Mouse (Mus musculus): ENCODE data around the gene Atp4b. TPM values are rescaled to one million over a fixed set of nuclear protein-coding genes. Genes with fewer than 3 reads are reported as not detected.

Atp4b gene
- not detected in 2 replicates for polyA plus RNA-seq (2016; fragmentation: Nextera tagmentation; extraction: Ambion mirVana)

DNA sequence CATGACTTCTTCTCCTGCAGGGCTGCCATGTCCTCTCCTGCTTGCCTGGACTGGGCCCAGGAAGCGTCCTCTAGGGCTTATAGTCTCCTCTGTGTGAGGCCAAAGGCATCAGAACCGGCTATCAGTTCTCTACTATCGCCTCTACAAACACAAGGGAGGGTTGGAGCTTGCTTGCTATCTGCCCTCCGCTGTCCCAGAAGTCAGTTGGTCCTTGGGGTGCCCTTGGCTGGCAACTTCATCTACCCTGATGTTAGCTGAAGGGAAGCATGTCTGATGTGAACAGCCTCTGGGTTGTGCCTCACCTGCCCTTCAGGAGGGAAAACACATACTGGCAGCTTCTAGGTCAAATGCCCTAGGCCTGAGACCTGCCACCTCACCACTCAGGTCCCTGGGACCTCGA lies at the start of gene Atp4b:
TSS of gene Atp4b (minus strand) at position 101 of the 400 bp plus-strand sequence.
- H3K4me3 ChIP-seq: no peak within 1 kb of the TSS
- no peak within 1 kb of the TSS for H3K4me2 ChIP-seq
- no peaks in the 10 kb centered on the region for H3K4me1 ChIP-seq
- WGBS (ENCODE audit: insufficient replicate concordance): 62% methylated on average over 5 of the region's 5 CpGs
- H3K27ac ChIP-seq: no peak within 1 kb of the TSS
- no peak within 1 kb of the TSS for H3K9ac ChIP-seq
- no peaks in the 10 kb centered on the region for H3K27me3 ChIP-seq (replicated peaks)
- H3K9me3 ChIP-seq (replicated peaks): no peaks in the 10 kb centered on the region
- H3K36me3 ChIP-seq: no peaks in the 10 kb centered on the region
- no peak for ATAC-seq

DNA sequence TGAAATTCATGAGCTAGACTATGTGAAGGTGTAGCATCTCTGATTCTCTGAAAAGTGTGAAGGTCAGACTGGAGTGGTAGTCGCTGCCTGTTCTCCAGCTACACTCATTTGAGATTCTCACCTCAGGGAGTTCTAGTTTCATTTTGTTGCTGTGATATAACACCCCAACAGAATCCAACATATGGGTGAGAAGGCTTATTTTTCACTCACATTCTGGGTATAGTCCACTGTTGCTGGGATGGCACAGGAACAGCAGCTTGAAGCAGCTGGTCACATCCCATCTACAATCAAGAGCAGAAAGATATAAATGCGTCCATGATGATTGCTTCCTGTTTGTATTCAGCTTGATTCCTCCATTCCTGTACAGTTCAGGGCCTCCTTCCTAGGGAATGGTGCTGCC lies 45.5 kb upstream of the Atp4b start:
- H3K9ac ChIP-seq: no peak overlapping the region
- WGBS (ENCODE audit: insufficient replicate concordance): 84% methylated on average over 2 of the region's 2 CpGs
- H3K36me3 ChIP-seq: no peaks in the 10 kb centered on the region
- ATAC-seq: no peak
- H3K9me3 ChIP-seq (replicated peaks): no peaks in the 10 kb centered on the region
- H3K27me3 ChIP-seq (replicated peaks): peaks cover 24% of the 10 kb centered on the region
- H3K4me3 ChIP-seq: no peak overlapping the region
- no peak overlapping the region for H3K4me2 ChIP-seq
- H3K27ac ChIP-seq: no peak overlapping the region
- no peaks in the 10 kb centered on the region for H3K4me1 ChIP-seq

DNA sequence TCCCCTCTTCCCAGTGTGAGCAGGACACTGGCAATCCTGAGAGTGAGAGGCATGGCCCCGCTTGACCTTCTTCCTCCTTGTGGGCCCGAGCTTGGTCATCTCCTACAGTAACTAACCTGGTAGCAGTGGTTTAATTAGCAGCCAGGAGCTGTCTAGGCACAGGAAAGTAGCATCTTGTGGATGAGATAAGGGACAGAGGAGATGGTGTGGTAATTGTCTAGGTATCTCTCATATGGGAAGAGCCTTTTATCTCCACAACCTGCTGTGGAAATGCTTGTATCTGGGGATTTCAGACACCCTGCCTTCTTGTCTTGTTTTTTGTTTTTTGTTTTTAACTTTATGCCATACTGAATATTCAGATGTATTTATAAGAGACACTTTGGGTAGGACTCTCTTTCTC lies 40.9 kb upstream of the Atp4b start:
- no peak for ATAC-seq
- no peak overlapping the region for H3K27ac ChIP-seq

DNA sequence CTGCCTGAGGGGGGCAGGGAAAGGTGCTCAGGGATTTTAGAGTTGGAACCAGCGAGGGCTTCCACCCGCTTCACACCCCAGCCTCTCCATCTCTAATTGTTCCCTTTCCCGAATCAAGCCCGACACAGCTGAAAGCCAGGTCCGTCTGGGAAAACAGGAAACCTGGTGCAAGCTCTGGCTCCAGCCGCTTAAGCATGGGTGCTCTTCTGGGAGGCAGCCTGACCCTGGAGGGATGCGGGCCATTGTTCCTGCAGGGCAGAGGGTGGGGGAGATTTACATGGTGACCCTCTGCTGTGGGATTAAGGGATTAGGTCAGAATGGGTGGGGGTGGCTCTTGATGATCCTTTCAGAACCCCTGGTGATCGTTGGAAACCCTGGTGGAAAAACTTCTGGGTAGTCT lies 39.4 kb upstream of the Atp4b start:
- no peak for ATAC-seq
- WGBS (ENCODE audit: insufficient replicate concordance): 14% methylated on average over 8 of the region's 8 CpGs

More for the DNA sequence above, 40.9 kb upstream of the Atp4b start:
- Histone ChIP-seq H3K9ac (no peak overlapping the region), H3K4me3 (no peak overlapping the region), H3K36me3 (no peaks in the 10 kb centered on the region), H3K4me2 (no peak overlapping the region), H3K27me3 (replicated peaks) (peaks cover 64% of the 10 kb centered on the region), H3K9me3 (replicated peaks) (no peaks in the 10 kb centered on the region), H3K4me1 (no peaks in the 10 kb centered on the region)
- WGBS (ENCODE audit: insufficient replicate concordance): 46% methylated on average over 2 of the region's 2 CpGs

DNA sequence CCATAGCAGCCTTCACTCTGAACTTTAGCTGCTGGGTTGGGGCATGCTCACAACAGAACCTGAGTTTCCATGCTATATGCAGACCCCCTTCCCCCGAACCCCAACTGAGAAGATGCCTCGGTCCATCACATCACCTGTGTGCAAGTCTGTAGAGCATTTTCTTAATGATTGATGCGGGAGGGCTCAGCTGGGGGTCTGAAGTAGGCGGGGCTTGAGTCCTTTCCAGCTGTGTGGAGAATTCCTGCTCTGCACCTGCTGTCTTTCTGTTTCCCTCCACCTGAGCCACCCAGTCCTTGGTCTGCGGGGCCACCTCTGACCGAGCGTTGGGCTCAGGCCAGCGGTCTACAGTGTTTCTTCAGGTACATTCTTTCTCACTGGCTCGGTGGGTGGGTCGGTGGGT lies 38.3 kb upstream of the Atp4b start, which contains the start of gene Tmem255b:
TSS of gene Tmem255b (plus strand) at position 301 of the 400 bp plus-strand sequence.
- Histone ChIP-seq H3K36me3 (no peaks in the 10 kb centered on the region), H3K27ac (no peak within 1 kb of the TSS), H3K4me1 (no peaks in the 10 kb centered on the region), H3K9ac (no peak within 1 kb of the TSS), H3K4me3 (no peak within 1 kb of the TSS), H3K4me2 (no peak within 1 kb of the TSS), H3K9me3 (replicated peaks) (no peaks in the 10 kb centered on the region), H3K27me3 (replicated peaks) (peaks cover 60% of the 10 kb centered on the region)
- 29% methylated on average over 10 of the region's 10 CpGs for WGBS (ENCODE audit: insufficient replicate concordance)
- no peak for ATAC-seq

More for the DNA sequence above, 39.4 kb upstream of the Atp4b start:
- Histone ChIP-seq H3K27me3 (replicated peaks) (peaks cover 64% of the 10 kb centered on the region), H3K4me2 (no peak overlapping the region), H3K9ac (no peak overlapping the region), H3K27ac (no peak overlapping the region), H3K36me3 (no peaks in the 10 kb centered on the region), H3K4me3 (no peak overlapping the region), H3K4me1 (no peaks in the 10 kb centered on the region), H3K9me3 (replicated peaks) (no peaks in the 10 kb centered on the region)

DNA sequence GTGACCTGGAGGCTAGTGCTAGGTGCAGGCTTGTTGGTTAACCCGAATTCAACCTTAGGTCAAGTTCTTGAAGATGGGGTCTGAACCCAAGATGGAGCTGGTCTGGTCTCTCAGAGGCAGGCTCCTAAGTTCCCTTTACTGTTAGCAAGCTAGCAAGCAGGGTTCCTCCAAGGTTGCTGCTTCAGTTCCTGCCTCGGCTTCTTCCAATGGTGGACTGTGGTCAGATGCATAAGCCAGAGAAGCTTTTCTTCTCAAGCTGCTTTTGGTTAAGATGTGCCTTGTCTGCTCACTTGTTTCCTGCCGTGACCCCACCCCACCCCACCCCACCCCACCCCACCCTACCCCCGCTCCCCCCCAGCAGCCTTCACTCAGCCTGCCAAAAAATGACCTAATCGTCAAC lies 36.5 kb upstream of the Atp4b start:
- H3K36me3 ChIP-seq: no peaks in the 10 kb centered on the region
- no peak overlapping the region for H3K4me2 ChIP-seq
- H3K4me1 ChIP-seq: no peaks in the 10 kb centered on the region
- H3K9me3 ChIP-seq (replicated peaks): no peaks in the 10 kb centered on the region
- ATAC-seq: no peak
- no peak overlapping the region for H3K9ac ChIP-seq
- no peak overlapping the region for H3K4me3 ChIP-seq
- 40% methylated on average over 5 of the region's 5 CpGs for WGBS (ENCODE audit: insufficient replicate concordance)
- H3K27me3 ChIP-seq (replicated peaks): peaks cover 63% of the 10 kb centered on the region
- no peak overlapping the region for H3K27ac ChIP-seq

DNA sequence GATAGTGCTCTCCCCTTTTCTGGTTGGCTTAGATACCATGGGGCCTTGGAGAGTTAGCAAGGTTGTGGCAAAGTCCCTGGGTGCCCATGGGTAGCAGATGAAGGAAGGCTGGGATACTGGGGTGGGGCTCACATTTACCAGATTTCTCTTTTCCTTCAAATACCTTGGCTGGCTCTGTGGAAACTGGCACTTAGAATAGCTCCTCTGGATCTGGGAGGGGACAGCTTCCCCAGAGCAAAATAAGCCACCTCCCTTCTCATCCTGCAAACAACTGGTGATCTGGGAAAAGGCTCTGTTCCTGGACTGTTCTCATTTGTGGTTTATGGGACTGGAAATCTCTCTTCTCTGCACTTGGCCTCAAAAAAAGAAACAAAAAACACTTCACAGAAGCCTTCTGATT lies 34.2 kb upstream of the Atp4b start:
- H3K4me1 ChIP-seq: no peaks in the 10 kb centered on the region
- no peak for ATAC-seq
- no peaks in the 10 kb centered on the region for H3K9me3 ChIP-seq (replicated peaks)
- no peak overlapping the region for H3K4me2 ChIP-seq
- peaks cover 45% of the 10 kb centered on the region for H3K27me3 ChIP-seq (replicated peaks)
- H3K27ac ChIP-seq: no peak overlapping the region
- no peaks in the 10 kb centered on the region for H3K36me3 ChIP-seq
- no peak overlapping the region for H3K9ac ChIP-seq
- no peak overlapping the region for H3K4me3 ChIP-seq

DNA sequence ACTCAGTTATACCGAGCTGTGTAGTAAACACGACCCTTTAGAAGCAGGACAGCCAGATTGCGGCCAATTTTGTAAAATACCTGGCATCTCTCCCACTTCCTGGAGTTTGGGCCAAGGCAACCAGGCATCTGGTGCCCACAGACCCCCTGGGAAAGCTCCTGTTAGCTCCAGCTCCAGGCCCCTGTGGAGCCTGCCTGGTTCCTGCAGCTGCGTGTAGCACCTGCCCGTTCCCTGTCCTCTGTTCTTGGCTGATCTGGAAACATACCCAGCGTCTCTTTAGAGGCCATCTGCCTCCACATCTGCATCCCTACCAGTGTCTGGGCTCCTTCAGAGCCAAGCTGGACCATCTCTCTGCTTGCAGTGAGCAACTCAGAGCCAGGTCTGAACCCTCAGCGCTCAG lies 33.8 kb upstream of the Atp4b start:
- 69% methylated on average over 7 of the region's 7 CpGs for WGBS (ENCODE audit: insufficient replicate concordance)
- H3K36me3 ChIP-seq: no peaks in the 10 kb centered on the region

DNA sequence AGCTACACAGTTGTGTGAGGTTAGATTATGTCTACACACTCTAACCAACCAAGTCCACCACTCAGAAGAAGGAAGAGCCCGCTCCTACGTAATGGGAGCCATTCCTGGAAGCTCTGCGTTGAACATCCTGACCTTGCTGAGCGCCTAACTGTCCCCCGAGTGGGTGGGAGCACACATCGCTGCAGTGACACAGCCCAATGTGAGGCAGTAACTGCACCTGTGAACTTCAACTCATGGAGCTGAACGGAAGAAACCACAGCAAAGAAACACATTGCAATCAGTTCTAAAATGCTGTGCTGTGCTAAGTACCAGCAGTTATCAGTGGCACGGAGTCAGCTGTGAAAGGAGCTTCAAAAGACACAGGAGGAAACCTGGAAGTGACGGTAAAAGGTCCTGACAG lies 31.5 kb upstream of the Atp4b start:
- Histone ChIP-seq H3K27ac (no peak overlapping the region), H3K36me3 (no peaks in the 10 kb centered on the region), H3K4me2 (no peak overlapping the region), H3K9me3 (replicated peaks) (no peaks in the 10 kb centered on the region), H3K4me1 (no peaks in the 10 kb centered on the region), H3K27me3 (replicated peaks) (peaks cover 18% of the 10 kb centered on the region; the same call in 1 of the 2 replicates), H3K9ac (no peak overlapping the region), H3K4me3 (no peak overlapping the region)
- 61% methylated on average over 9 of the region's 9 CpGs for WGBS (ENCODE audit: insufficient replicate concordance)
- ATAC-seq: no peak

More for the DNA sequence above, 33.8 kb upstream of the Atp4b start:
- Histone ChIP-seq H3K27ac (no peak overlapping the region), H3K9ac (no peak overlapping the region), H3K4me3 (no peak overlapping the region), H3K27me3 (replicated peaks) (peaks cover 40% of the 10 kb centered on the region), H3K9me3 (replicated peaks) (no peaks in the 10 kb centered on the region), H3K4me2 (no peak overlapping the region), H3K4me1 (no peaks in the 10 kb centered on the region)
- no peak for ATAC-seq

DNA sequence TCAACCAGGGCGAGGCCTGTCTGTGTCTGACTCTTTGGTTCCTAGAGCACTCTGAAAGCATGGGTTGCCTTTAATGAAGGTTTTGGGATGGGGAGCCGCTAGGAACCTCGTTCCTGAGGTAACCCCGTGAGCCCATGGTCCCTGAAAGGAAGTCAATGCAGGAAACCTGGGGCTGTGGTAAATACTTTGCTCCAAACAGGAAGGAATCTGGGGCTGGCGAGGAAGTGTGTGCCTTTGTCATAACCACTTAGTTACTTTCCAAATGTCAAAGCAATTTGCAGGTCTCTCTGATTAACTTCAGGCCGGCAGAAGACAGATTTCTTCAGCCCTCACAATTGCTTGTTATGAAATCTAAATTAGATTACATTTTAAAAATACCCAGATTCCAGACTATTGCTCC lies 30.7 kb upstream of the Atp4b start:
- 25% methylated on average over 6 of the region's 6 CpGs for WGBS (ENCODE audit: insufficient replicate concordance)
- H3K36me3 ChIP-seq: no peaks in the 10 kb centered on the region
- H3K4me1 ChIP-seq: no peaks in the 10 kb centered on the region
- no peaks in the 10 kb centered on the region for H3K9me3 ChIP-seq (replicated peaks)
- no peak overlapping the region for H3K4me3 ChIP-seq
- no peak overlapping the region for H3K9ac ChIP-seq
- peaks cover 17% of the 10 kb centered on the region; the same call in 1 of the 2 replicates for H3K27me3 ChIP-seq (replicated peaks)
- H3K27ac ChIP-seq: no peak overlapping the region
- ATAC-seq: no peak
- no peak overlapping the region for H3K4me2 ChIP-seq

DNA sequence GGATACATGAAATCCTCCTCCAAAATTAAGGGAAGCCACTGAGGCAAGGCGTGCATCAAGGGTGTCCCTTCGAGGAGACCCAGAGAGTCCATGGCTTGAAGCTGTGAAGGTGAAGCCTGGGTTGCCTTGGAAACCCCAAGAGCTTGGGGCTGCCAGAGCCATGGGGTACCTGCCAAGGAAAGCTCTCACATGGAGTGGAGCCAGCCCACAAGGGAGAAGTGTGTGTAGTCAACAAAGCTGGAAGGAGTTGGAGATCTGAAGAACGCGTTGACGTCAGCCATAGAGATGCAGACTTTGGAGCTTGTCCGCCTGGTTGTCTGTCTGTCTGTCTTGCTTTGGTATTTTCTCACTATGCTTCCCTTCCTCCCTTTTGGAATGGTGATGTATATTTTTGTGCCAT lies 24.3 kb upstream of the Atp4b start:
- Histone ChIP-seq H3K27me3 (replicated peaks) (no peaks in the 10 kb centered on the region), H3K4me2 (no peak overlapping the region), H3K4me1 (no peaks in the 10 kb centered on the region), H3K9ac (no peak overlapping the region), H3K27ac (no peak overlapping the region), H3K36me3 (no peaks in the 10 kb centered on the region), H3K4me3 (no peak overlapping the region), H3K9me3 (replicated peaks) (no peaks in the 10 kb centered on the region)
- no peak for ATAC-seq
- WGBS (ENCODE audit: insufficient replicate concordance): 79% methylated on average over 6 of the region's 6 CpGs

DNA sequence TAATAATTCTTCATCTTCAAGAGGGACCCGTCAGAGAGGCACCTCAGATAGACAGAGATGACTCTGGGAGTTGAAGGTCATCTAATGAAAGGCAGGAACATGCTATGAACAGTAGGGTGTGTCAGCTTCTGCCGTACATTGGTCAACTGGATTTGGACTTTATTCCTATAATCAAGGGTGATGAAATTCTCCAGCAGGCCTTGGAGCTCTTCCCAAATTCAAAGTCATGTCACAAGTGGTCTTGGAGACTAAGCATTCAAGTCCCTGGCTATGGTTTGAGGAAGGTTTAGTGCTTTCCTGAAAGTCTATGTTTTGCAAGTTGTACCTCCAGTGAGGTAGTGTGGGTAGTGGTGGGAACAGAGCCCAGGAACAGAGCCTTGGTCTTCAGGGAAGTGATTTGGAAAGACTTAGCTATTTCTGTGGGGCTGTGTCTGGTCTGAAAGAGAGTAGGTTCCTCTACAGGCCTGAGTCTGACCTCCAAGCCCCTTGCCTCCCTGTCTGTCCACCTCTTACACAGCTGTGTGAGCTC lies 22.6 kb upstream of the Atp4b start:
- no peaks in the 10 kb centered on the region for H3K36me3 ChIP-seq
- no peak overlapping the region for H3K4me3 ChIP-seq
- WGBS (ENCODE audit: insufficient replicate concordance): 55% methylated on average over 2 of the region's 2 CpGs
- no peaks in the 10 kb centered on the region for H3K27me3 ChIP-seq (replicated peaks)
- no peak for ATAC-seq
- no peaks in the 10 kb centered on the region for H3K9me3 ChIP-seq (replicated peaks)
- H3K4me2 ChIP-seq: no peak overlapping the region
- H3K4me1 ChIP-seq: no peaks in the 10 kb centered on the region
- H3K27ac ChIP-seq: no peak overlapping the region
- no peak overlapping the region for H3K9ac ChIP-seq

DNA sequence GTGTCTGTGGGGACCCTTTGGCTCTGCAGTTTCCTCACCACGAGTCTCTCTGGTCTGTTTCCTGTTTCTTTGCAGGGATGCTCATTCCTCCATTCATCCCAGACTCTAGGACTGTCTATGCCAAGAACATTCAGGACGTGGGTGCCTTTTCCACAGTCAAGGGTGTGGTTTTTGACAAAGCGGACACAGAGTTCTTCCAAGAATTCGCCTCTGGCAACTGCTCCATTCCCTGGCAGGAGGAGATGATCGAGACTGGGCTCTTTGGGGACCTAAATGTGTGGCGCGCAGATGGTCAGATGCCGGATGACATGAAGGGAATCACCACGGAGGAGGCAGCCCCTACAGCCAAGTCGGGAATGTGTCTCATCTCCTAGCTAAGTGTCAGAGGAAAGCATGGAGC lies 19.3 kb upstream of the Atp4b start:
- WGBS (ENCODE audit: insufficient replicate concordance): 64% methylated on average over 10 of the region's 10 CpGs
- Histone ChIP-seq H3K9ac (no peak overlapping the region), H3K4me2 (no peak overlapping the region)

More for the DNA sequence above, 19.3 kb upstream of the Atp4b start:
- H3K36me3 ChIP-seq: no peaks in the 10 kb centered on the region
- H3K4me1 ChIP-seq: 0 out of 2 replicates have a peak, but pooled peaks cover 5% of the 10 kb centered on the region
- no peak for ATAC-seq
- H3K27me3 ChIP-seq (replicated peaks): no peaks in the 10 kb centered on the region
- H3K9me3 ChIP-seq (replicated peaks): no peaks in the 10 kb centered on the region
- H3K27ac ChIP-seq: no peak overlapping the region
- no peak overlapping the region for H3K4me3 ChIP-seq
